Mouse (Mus musculus) hindbrain, embryonic 14.5 days (tissue): ENCODE results near the gene Ifitm10. TPM values are rescaled to one million over a fixed set of nuclear protein-coding genes. Genes with fewer than 3 reads are reported as not detected.
A peak's percentile ranks its signal among the peaks of the same experiment; 100 is the strongest.
"Not testable (repeated sequence)": the region's sequence is repeated elsewhere in the genome, so short reads cannot be mapped to it uniquely, and the experiment has no call there.

Experiments used
- ATAC-seq: fragments of 200-750 bp; cut with Nextera tagmentation; 2 replicates; pipeline ENCODE4 v1.8.0; 2017; ENCODE audit warnings: moderate number of reproducible peaks, mild to moderate bottlenecking, moderate TSS enrichment, moderate library complexity; ENCODE audit not compliant: low FRiP score
- DNase-seq: peaks from one replicate; pipeline ENCODE4 v3.0.0-alpha.2; 2015; ENCODE audit warnings: low spot score
- H3K27ac ChIP-seq: fragments of 300-500 bp; sonication (generic); 2 replicates; pipeline ENCODE4 v1.5.1; 2014; ENCODE audit warnings: mild to moderate bottlenecking, moderate library complexity
- H3K27me3 ChIP-seq: fragments of 300-500 bp; sonication (generic); 2 replicates; pipeline ENCODE4 v1.6.1; 2014; ENCODE audit warnings: mild to moderate bottlenecking, low read length, mixed read lengths; ENCODE audit not compliant: control insufficient read depth, insufficient read depth
- H3K36me3 ChIP-seq: fragments of 300-500 bp; sonication (generic); replicated peaks from 2 replicates; pipeline ENCODE4 v1.6.1; 2014; ENCODE audit not compliant: control insufficient read depth, insufficient read depth
- H3K4me1 ChIP-seq: fragments of 300-500 bp; sonication (generic); replicated peaks from 2 replicates; pipeline ENCODE4 v1.6.1; 2014; ENCODE audit warnings: antibody characterized with exemption, low read length, mixed read lengths; ENCODE audit not compliant: control insufficient read depth, insufficient read depth
- H3K4me2 ChIP-seq: fragments of 300-500 bp; sonication (generic); replicated peaks from 2 replicates; pipeline ENCODE4 v1.6.1; 2014; ENCODE audit warnings: mild to moderate bottlenecking, moderate library complexity
- H3K4me3 ChIP-seq: fragments of 300-500 bp; sonication (generic); replicated peaks from 2 replicates; pipeline ENCODE4 v1.5.1; 2014; ENCODE audit warnings: mild to moderate bottlenecking, low read length
- H3K9ac ChIP-seq: fragments of 300-500 bp; sonication (generic); 2 replicates; pipeline ENCODE4 v1.6.1; 2014
- H3K9me3 ChIP-seq: fragments of 300-500 bp; sonication (generic); 2 replicates; pipeline ENCODE4 v1.6.1; 2016; ENCODE audit warnings: low read length; ENCODE audit not compliant: control insufficient read depth
- WGBS: fragments of 180-500 bp; shearing (Covaris S2); extraction: QIAGEN DNeasy Blood & Tissue Kit; methylation state at CpG from one replicate; pipeline ENCODE4 v1.1.7; 2014; 5-methylcytosine and 5-hydroxymethylcytosine counted together
- polyA plus RNA-seq: library from polyadenylated mRNA; unstranded; fragments of >200 nt; fragmentation: Nextera tagmentation; extraction: Ambion mirVana; gene quantifications from 2 replicates; pipeline ENCODE4 v1.2.1, GENCODE M21; 2014

Ifitm10 gene
- polyA plus RNA-seq, 1 experiment from 2014 or later: 7.3 TPM

DNA sequence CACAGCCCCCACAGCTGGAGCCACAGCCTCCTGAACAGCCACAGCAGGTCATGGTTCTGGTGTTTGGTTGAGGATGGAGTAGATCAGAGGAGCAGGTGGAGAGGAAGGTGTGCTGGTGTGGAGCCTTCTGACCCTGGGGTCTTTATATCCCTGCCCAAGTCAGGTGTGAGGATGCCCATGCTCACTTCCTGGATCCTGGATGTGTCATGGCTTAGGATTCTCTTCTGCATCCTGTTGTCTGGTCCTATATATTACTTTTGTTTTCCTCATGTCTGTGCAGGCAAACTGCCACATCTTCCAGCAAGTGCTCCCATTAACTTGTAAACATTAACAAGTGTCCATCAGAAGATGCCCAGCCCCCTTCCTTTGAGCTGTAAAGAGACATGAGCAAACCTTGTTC, 76.5 kb downstream of the Ifitm10 start, which contains the start of gene Krtap5-1:
Krtap5-1 (minus strand) TSS at position 101 of the 400 bp plus-strand sequence.
- not testable (repeated sequence) for ATAC-seq, H3K36me3 ChIP-seq, H3K9ac ChIP-seq, DNase-seq, H3K4me3 ChIP-seq, H3K4me2 ChIP-seq, H3K4me1 ChIP-seq, H3K9me3 ChIP-seq, H3K27me3 ChIP-seq, H3K27ac ChIP-seq

GRCm38 (mm10) chr7:142296108-142296507, 77.4 kb downstream of the Ifitm10 start:
- not testable (repeated sequence) for ATAC-seq, H3K36me3 ChIP-seq, H3K9me3 ChIP-seq, H3K9ac ChIP-seq, H3K4me1 ChIP-seq, DNase-seq, H3K27me3 ChIP-seq, H3K27ac ChIP-seq, H3K4me3 ChIP-seq, H3K4me2 ChIP-seq
- 33% methylated on average over 4 of the region's 4 CpGs for WGBS

GRCm38 (mm10) chr7:142295418-142295817, 78.1 kb downstream of the Ifitm10 start:
- H3K27me3 ChIP-seq: no peaks in the 10 kb centered on the region
- DNase-seq: no peak
- H3K27ac ChIP-seq: no peak overlapping the region
- H3K9me3 ChIP-seq: no peaks in the 10 kb centered on the region
- H3K4me2 ChIP-seq: no peak overlapping the region
- H3K4me3 ChIP-seq: no peak overlapping the region
- no peaks in the 10 kb centered on the region for H3K4me1 ChIP-seq
- no peaks in the 10 kb centered on the region for H3K36me3 ChIP-seq
- no peak overlapping the region for H3K9ac ChIP-seq
- ATAC-seq: no peak

- not testable (repeated sequence) for H3K27ac ChIP-seq, H3K4me3 ChIP-seq, H3K9me3 ChIP-seq, H3K9ac ChIP-seq, H3K27me3 ChIP-seq, H3K4me1 ChIP-seq, H3K4me2 ChIP-seq, H3K36me3 ChIP-seq, ATAC-seq
- DNase-seq: peak; percentile 69
- WGBS: 0% methylated on average over 2 of the region's 2 CpGs
These were observed 79.7 kb downstream of the Ifitm10 start for GRCm38 (mm10) chr7:142293851-142294250.

DNA sequence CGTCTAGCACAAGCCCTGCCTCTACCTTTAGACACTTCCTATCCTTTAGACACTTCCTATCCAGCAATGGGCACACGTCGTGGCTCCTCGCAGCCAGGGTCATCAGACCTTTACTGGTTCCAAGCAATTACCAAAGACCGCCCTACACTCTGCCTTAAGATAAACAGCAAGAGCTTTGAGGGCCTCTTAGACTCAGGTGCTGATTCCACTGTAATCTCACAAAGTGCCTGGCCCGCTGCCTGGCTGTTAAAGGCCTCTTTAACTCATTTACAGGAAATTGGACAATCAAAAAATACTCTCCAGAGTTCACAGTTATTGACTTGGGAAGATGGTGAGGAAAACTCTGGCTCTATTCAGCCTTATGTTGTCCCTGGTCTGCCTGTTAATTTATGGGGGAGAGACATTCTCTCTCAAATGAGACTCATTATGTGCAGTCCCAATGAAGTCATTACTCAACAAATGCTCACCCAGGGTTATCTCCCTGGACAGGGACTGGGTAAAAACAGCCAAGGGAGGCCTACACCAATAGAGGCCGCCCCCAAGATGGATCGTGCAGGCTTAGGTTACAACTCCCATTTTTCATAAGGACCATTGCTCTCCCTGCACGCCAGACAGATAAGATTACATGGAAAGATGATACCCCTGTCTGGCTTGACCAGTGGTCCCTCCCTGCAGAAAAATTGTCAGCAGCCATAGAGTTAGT, 87.5 kb downstream of the Ifitm10 start:
- not testable (repeated sequence) for H3K27ac ChIP-seq, H3K36me3 ChIP-seq, DNase-seq, H3K4me1 ChIP-seq, H3K9ac ChIP-seq, H3K9me3 ChIP-seq, H3K4me2 ChIP-seq, ATAC-seq, H3K4me3 ChIP-seq
- WGBS: 87% methylated on average over 9 of the region's 9 CpGs
- peaks cover 14% of the 10 kb centered on the region for H3K27me3 ChIP-seq

DNA sequence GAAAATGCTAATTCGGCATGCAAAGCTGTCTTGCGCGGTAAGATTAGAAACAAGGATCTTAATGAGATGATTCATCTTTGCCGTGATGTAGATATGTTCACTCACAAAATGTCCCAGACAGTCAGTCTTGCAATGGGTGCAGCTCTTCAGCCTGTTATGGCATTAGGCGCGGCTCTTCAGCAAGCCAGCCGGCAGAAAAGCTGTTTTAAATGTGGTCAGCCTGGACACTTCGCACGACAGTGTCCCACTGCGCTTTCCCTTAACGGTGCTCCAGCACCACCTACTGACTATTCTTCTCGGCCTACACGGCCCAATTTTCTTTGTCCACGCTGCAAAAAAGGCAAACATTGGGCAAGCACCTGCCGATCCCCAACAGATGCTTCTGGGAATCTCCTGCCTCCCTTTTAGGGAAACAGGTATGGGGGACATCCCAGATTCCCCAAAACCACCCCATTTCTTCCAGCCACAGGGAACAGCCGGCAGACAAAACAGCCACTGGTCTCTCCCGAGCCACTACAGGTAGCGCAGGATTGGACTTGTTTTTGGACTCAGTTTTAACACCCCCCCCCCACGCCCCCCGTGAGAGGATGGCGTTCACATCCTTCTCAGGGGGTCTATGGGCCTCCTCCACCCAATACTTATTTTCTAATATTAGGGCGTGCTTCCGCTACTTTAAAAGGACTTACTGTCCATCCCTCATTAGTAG, 88.3 kb downstream of the Ifitm10 start:
- H3K9me3 ChIP-seq: no peaks in the 10 kb centered on the region
- H3K4me3 ChIP-seq: peak overlapping the region; percentile 43
- H3K27me3 ChIP-seq: peaks cover 14% of the 10 kb centered on the region
- peak overlapping the region; percentile 87 for H3K4me2 ChIP-seq
- ATAC-seq: peak; percentile 74
- H3K27ac ChIP-seq: peak overlapping the region; percentile 74
- peaks cover 3% of the 10 kb centered on the region; the same call in 1 of the 2 replicates for H3K4me1 ChIP-seq
- H3K36me3 ChIP-seq: no peaks in the 10 kb centered on the region
- no peak for DNase-seq
- peak overlapping the region; percentile 61 for H3K9ac ChIP-seq
- WGBS: 19% methylated on average over 23 of the region's 23 CpGs

DNA sequence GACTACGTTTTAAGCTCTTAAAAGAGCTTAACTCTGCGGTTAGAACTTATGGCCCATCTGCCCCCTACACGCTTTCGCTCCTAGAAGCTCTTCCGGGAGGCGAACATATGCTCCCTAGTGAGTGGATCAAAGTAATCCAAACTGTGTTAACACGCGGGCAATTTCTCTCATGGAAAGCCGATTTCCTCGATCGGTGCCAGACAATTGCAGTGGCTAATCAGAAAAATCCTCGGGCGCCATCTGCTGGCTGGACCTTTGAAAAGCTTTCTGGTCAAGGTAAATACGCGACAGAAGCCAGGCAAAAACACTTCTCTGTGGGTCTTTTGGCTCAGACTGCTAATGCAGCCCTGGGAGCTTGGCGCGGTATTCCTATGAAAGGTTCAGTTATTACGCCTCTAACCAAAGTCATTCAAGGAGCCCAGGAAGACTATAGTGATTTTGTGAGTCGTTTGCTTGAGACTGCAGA, 88.9 kb downstream of the Ifitm10 start:
- Histone ChIP-seq H3K27ac (peak overlapping the region; percentile 74), H3K4me3 (peak overlapping the region; percentile 43), H3K9me3 (no peaks in the 10 kb centered on the region), H3K27me3 (peaks cover 14% of the 10 kb centered on the region), H3K4me1 (peaks cover 3% of the 10 kb centered on the region; the same call in 1 of the 2 replicates), H3K9ac (peak overlapping the region; percentile 61), H3K4me2 (peak overlapping the region; percentile 87), H3K36me3 (no peaks in the 10 kb centered on the region)
- WGBS: under 1% methylated on average over 19 of the region's 19 CpGs
- DNase-seq: peak; percentile 99
- peak; percentile 77 for ATAC-seq

- peak overlapping the region; percentile 61 for H3K9ac ChIP-seq
- peak overlapping the region; percentile 43 for H3K4me3 ChIP-seq
- under 1% methylated on average over 38 of the region's 38 CpGs for WGBS
These were observed 89.4 kb downstream of the Ifitm10 start for GRCm38 (mm10) chr7:142284023-142284591.

GRCm38 (mm10) chr7:142282847-142283246, 90.7 kb downstream of the Ifitm10 start:
- ATAC-seq, H3K4me1 ChIP-seq, H3K9me3 ChIP-seq, H3K9ac ChIP-seq, H3K4me3 ChIP-seq, DNase-seq, H3K4me2 ChIP-seq, H3K27ac ChIP-seq, H3K36me3 ChIP-seq: not testable (repeated sequence)
- H3K27me3 ChIP-seq: peaks cover 14% of the 10 kb centered on the region
- 28% methylated on average over 2 of the region's 2 CpGs for WGBS

More at GRCm38 (mm10) chr7:142284023-142284591, 89.4 kb downstream of the Ifitm10 start:
- peaks cover 14% of the 10 kb centered on the region for H3K27me3 ChIP-seq
- ATAC-seq: peak; percentile 77; the same call in 1 of the 2 replicates
- no peaks in the 10 kb centered on the region for H3K36me3 ChIP-seq
- H3K9me3 ChIP-seq: no peaks in the 10 kb centered on the region
- H3K27ac ChIP-seq: peak overlapping the region; percentile 74
- H3K4me2 ChIP-seq: peak overlapping the region; percentile 87
- H3K4me1 ChIP-seq: peaks cover 3% of the 10 kb centered on the region; the same call in 1 of the 2 replicates
- peak; percentile 61 for DNase-seq
